Mouse (Mus musculus) liver, embryonic 14.5 days (tissue): Measurements from ENCODE around the gene Sash1.

Experiments
- CTCF ChIP-seq: IDR thresholded peaks from 2 replicates; pipeline ENCODE4 v1.5.1; 2016; ENCODE audit warnings: antibody characterized with exemption, low read depth, control low read depth
- EP300 ChIP-seq: IDR thresholded peaks from 2 replicates; pipeline ENCODE4 v1.6.1; 2016; ENCODE audit warnings: antibody characterized with exemption, low read depth

GRCm38 (mm10) chr10:8685269-8685668 lies 200.6 kb downstream of the Sash1 start:
- TF ChIP-seq CTCF (no peak), EP300 (no peak)
